Mouse (Mus musculus) hindbrain, embryonic 13.5 days (tissue): ENCODE results near the gene Pcsk4. TPM values are rescaled to one million over a fixed set of nuclear protein-coding genes. Genes with fewer than 3 reads are reported as not detected.
A peak's percentile ranks its signal among the peaks of the same experiment; 100 is the strongest.

ENCODE experiments used
- ATAC-seq: fragments of 200-750 bp; cut with Nextera tagmentation; 2 replicates; pipeline ENCODE4 v1.8.0; 2017; ENCODE audit warnings: moderate TSS enrichment; ENCODE audit not compliant: low FRiP score
- H3K27ac ChIP-seq: fragments of 300-500 bp; sonication (generic); 2 replicates; pipeline ENCODE4 v1.5.1; 2015; ENCODE audit warnings: inconsistent platforms, mild to moderate bottlenecking, moderate library complexity
- H3K27me3 ChIP-seq: fragments of 300-500 bp; sonication (generic); 2 replicates; pipeline ENCODE4 v1.6.1; 2015; ENCODE audit warnings: mild to moderate bottlenecking, inconsistent platforms
- H3K36me3 ChIP-seq: fragments of 300-500 bp; sonication (generic); 2 replicates; pipeline ENCODE4 v1.6.1; 2015; ENCODE audit warnings: mild to moderate bottlenecking, inconsistent platforms
- H3K4me1 ChIP-seq: fragments of 300-500 bp; sonication (generic); replicated peaks from 2 replicates; pipeline ENCODE4 v1.6.1; 2015; ENCODE audit warnings: inconsistent platforms
- H3K4me2 ChIP-seq: fragments of 300-500 bp; sonication (generic); 2 replicates; pipeline ENCODE4 v1.6.1; 2015; ENCODE audit warnings: inconsistent platforms, mild to moderate bottlenecking, moderate library complexity
- H3K4me3 ChIP-seq: fragments of 300-500 bp; sonication (generic); 2 replicates; pipeline ENCODE4 v1.5.1; 2015; ENCODE audit warnings: mild to moderate bottlenecking, inconsistent platforms
- H3K9ac ChIP-seq: fragments of 300-500 bp; sonication (generic); 2 replicates; pipeline ENCODE4 v1.6.1; 2015; ENCODE audit warnings: mild to moderate bottlenecking, inconsistent platforms
- H3K9me3 ChIP-seq: fragments of 300-500 bp; sonication (generic); 2 replicates; pipeline ENCODE4 v1.6.1; 2016; ENCODE audit warnings: inconsistent platforms
- WGBS: fragments of 180-500 bp; shearing (Covaris S2); methylation state at CpG from one replicate; pipeline ENCODE4 v1.1.7; 2015; 5-methylcytosine and 5-hydroxymethylcytosine counted together
- polyA plus RNA-seq: library from polyadenylated mRNA; unstranded; fragments of >200 nt; fragmentation: Nextera tagmentation; extraction: Ambion mirVana; gene quantifications from 2 replicates; pipeline ENCODE4 v1.2.1, GENCODE M21; 2015

Gene Pcsk4
- polyA plus RNA-seq, 1 experiment from 2014 or later = 2.5 TPM

DNA sequence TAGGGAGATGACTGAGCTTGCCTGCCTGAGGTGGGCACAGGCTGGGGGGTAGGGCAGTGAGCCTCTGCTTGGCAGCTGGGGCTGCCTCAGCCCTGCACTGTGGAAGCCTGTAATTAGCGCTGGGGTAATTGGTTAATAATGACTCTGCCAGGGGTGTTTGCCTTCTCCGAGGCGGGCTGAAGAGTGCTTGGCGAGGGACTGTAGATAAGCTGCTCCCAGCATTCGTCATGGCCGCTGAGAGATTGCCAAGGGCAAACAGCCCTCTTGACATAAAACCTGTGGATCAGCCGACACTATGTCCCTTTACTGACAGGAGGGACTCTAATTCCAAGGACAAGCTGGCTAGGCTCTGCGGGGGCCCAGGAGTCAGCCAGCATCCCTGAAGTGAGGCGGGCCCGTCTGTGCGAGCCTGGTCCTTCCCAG lies 12.9 kb downstream of the Pcsk4 start:
- Histone ChIP-seq H3K4me3 (no peak overlapping the region), H3K27me3 (peaks cover 3% of the 10 kb centered on the region; the same call in 1 of the 2 replicates), H3K9ac (peak overlapping the region; percentile 26; the same call in 1 of the 2 replicates), H3K36me3 (peaks cover 78% of the 10 kb centered on the region), H3K4me2 (no peak overlapping the region), H3K4me1 (peaks cover 78% of the 10 kb centered on the region), H3K9me3 (no peaks in the 10 kb centered on the region), H3K27ac (peak overlapping the region; percentile 45; the same call in 1 of the 2 replicates)
- ATAC-seq = peak; percentile 6; the same call in 1 of the 2 replicates
- 36% methylated on average over 11 of the region's 11 CpGs for WGBS

GRCm38 (mm10) chr10:80315315-80315714 lies 14.0 kb downstream of the Pcsk4 start:
- 52% methylated on average over 27 of the region's 27 CpGs for WGBS
- Histone ChIP-seq H3K27me3 (peaks cover 3% of the 10 kb centered on the region; the same call in 1 of the 2 replicates), H3K4me3 (no peak overlapping the region), H3K4me1 (peaks cover 78% of the 10 kb centered on the region), H3K4me2 (no peak overlapping the region), H3K9ac (peak overlapping the region; percentile 24; the same call in 1 of the 2 replicates), H3K36me3 (peaks cover 89% of the 10 kb centered on the region), H3K9me3 (no peaks in the 10 kb centered on the region), H3K27ac (peak overlapping the region; percentile 45; the same call in 1 of the 2 replicates)
- no peak for ATAC-seq

- Histone ChIP-seq H3K4me2 (no peak overlapping the region), H3K4me3 (no peak overlapping the region), H3K36me3 (peaks cover 96% of the 10 kb centered on the region), H3K4me1 (peaks cover 73% of the 10 kb centered on the region), H3K27ac (no peak overlapping the region), H3K9me3 (no peaks in the 10 kb centered on the region), H3K27me3 (peaks cover 3% of the 10 kb centered on the region; the same call in 1 of the 2 replicates), H3K9ac (peak overlapping the region; percentile 19)
- 63% methylated on average over 16 of the region's 16 CpGs for WGBS
- ATAC-seq = no peak
These were observed 14.8 kb downstream of the Pcsk4 start for GRCm38 (mm10) chr10:80314494-80315001.

GRCm38 (mm10) chr10:80313627-80314201 lies 15.6 kb downstream of the Pcsk4 start:
- Histone ChIP-seq H3K27me3 (peaks cover 3% of the 10 kb centered on the region; the same call in 1 of the 2 replicates), H3K36me3 (peaks cover 100% of the 10 kb centered on the region), H3K9ac (peak overlapping the region; percentile 19; the same call in 1 of the 2 replicates), H3K27ac (no peak overlapping the region), H3K4me2 (no peak overlapping the region), H3K4me3 (no peak overlapping the region), H3K9me3 (no peaks in the 10 kb centered on the region), H3K4me1 (peaks cover 65% of the 10 kb centered on the region)
- WGBS = 57% methylated on average over 20 of the region's 20 CpGs
- no peak for ATAC-seq

DNA sequence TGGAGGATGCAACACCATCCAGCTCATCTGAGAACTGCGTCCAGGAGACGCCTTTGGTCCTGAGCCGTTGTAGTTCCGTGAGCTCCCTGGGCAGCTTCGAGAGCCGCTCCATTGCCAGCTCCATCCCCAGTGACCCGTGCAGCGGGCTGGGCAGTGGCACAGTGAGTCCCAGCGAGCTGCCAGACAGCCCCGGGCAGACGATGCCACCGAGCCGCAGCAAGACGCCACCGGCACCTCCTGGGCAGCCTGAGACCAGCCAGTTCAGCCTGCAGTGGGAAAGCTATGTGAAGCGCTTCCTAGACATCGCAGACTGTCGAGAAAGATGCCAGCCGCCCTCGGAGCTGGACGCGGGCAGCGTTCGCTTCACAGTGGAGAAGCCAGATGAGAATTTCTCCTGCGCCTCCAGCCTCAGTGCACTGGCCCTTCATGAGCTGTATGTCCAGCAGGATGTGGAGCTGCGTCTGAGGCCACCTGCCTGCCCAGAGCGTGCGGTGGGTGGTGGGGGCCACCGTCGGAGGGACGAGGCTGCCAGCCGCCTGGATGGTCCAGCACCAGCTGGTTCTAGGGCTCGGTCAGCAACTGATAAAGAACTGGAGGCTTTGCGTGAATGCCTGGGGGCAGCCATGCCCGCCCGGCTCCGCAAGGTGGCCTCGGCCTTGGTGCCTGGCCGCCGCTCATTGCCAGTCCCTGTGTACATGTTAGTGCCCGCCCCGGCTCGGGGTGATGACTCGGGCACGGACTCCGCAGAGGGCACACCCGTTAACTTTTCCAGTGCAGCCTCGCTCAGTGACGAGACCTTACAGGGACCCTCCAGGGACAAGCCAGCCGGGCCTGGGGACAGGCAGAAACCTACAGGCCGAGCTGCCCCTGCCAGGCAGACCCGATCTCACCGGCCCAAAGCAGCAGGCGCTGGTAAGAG lies 16.5 kb downstream of the Pcsk4 start:
- peak; percentile 7; the same call in 1 of the 2 replicates for ATAC-seq

DNA sequence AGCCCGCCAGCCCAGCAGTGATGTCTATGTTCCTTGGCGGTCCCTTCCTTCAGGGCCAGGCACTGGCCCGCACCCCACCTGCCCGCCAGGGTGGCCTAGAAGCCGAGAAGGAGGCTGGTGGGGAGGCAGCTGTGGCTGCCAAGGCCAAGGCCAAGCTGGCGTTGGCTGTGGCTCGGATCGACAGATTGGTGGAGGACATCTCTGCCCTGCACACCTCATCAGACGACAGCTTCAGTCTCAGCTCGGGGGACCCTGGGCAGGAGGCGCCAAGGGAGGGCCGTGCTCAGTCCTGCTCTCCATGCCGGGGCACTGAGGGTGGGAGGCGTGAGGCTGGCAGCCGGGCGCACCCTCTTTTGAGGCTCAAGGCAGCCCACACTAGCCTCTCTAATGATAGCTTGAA lies 17.7 kb downstream of the Pcsk4 start:
- Histone ChIP-seq H3K9ac (no peak overlapping the region), H3K4me1 (peaks cover 59% of the 10 kb centered on the region), H3K27ac (no peak overlapping the region), H3K4me2 (no peak overlapping the region), H3K36me3 (peaks cover 100% of the 10 kb centered on the region), H3K4me3 (no peak overlapping the region), H3K27me3 (peaks cover 3% of the 10 kb centered on the region; the same call in 1 of the 2 replicates), H3K9me3 (no peaks in the 10 kb centered on the region)
- no peak for ATAC-seq
- WGBS = 88% methylated on average over 16 of the region's 16 CpGs

More for the DNA sequence above, 16.5 kb downstream of the Pcsk4 start:
- 0 out of 2 replicates have a peak overlapping the region, but pooled peaks have one; percentile 4 for H3K4me3 ChIP-seq
- H3K9me3 ChIP-seq = no peaks in the 10 kb centered on the region
- H3K4me2 ChIP-seq = no peak overlapping the region
- peaks cover 61% of the 10 kb centered on the region for H3K4me1 ChIP-seq
- H3K9ac ChIP-seq = 0 out of 2 replicates have a peak overlapping the region, but pooled peaks have one; percentile 5
- H3K27me3 ChIP-seq = peaks cover 3% of the 10 kb centered on the region; the same call in 1 of the 2 replicates
- no peak overlapping the region for H3K27ac ChIP-seq
- 71% methylated on average over 54 of the region's 54 CpGs for WGBS
- peaks cover 100% of the 10 kb centered on the region for H3K36me3 ChIP-seq

- 25% methylated on average over 25 of the region's 25 CpGs for WGBS
These were observed 24.4 kb downstream of the Pcsk4 start for GRCm38 (mm10) chr10:80304862-80305261.

GRCm38 (mm10) chr10:80304458-80304857 lies 24.8 kb downstream of the Pcsk4 start:
- H3K9ac ChIP-seq = peak overlapping the region; percentile 58
- H3K9me3 ChIP-seq = no peaks in the 10 kb centered on the region
- no peak overlapping the region for H3K27ac ChIP-seq
- no peak for ATAC-seq
- H3K4me3 ChIP-seq = peak overlapping the region; percentile 15
- 32% methylated on average over 12 of the region's 12 CpGs for WGBS
- H3K4me2 ChIP-seq = peak overlapping the region; percentile 46
- peaks cover 76% of the 10 kb centered on the region for H3K36me3 ChIP-seq
- H3K27me3 ChIP-seq = no peaks in the 10 kb centered on the region
- peaks cover 78% of the 10 kb centered on the region for H3K4me1 ChIP-seq

More at GRCm38 (mm10) chr10:80304862-80305261, 24.4 kb downstream of the Pcsk4 start:
- H3K27me3 ChIP-seq = no peaks in the 10 kb centered on the region
- H3K4me1 ChIP-seq = peaks cover 75% of the 10 kb centered on the region
- no peaks in the 10 kb centered on the region for H3K9me3 ChIP-seq
- peak overlapping the region; percentile 46 for H3K4me2 ChIP-seq
- peak overlapping the region; percentile 58 for H3K9ac ChIP-seq
- H3K36me3 ChIP-seq = peaks cover 80% of the 10 kb centered on the region
- H3K27ac ChIP-seq = no peak overlapping the region
- no peak for ATAC-seq
- peak overlapping the region; percentile 15 for H3K4me3 ChIP-seq

DNA sequence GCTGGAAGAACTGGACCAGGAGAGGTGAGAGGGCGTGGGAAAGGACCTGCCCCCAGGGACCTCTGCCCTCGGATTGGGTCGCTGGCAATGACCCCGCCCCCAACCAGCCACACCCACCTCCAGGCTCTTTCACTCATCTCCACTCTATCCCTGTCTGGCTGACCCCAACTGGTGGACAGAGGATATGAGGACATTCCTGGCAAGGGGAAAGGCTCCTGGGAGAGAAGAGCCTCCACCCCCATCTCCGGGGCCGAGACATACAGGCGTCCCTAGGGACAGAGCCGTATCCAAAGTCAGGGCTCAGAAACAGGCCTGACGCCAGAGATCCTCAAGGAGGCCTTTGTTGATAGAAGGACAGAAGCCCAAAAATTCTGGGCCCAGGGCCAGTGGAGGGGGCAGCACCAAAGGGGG lies 26.8 kb downstream of the Pcsk4 start:
- no peak; the same call in 1 of the 2 replicates for ATAC-seq
- H3K4me1 ChIP-seq = peaks cover 86% of the 10 kb centered on the region
- H3K4me2 ChIP-seq = peak overlapping the region; percentile 98
- H3K27ac ChIP-seq = peak overlapping the region; percentile 97
- H3K36me3 ChIP-seq = peaks cover 56% of the 10 kb centered on the region
- whole genome bisulfite sequencing = 6% methylated on average over 9 of the region's 9 CpGs
- no peaks in the 10 kb centered on the region for H3K9me3 ChIP-seq
- no peaks in the 10 kb centered on the region for H3K27me3 ChIP-seq
- H3K4me3 ChIP-seq = peak overlapping the region; percentile 69
- peak overlapping the region; percentile 99 for H3K9ac ChIP-seq

DNA sequence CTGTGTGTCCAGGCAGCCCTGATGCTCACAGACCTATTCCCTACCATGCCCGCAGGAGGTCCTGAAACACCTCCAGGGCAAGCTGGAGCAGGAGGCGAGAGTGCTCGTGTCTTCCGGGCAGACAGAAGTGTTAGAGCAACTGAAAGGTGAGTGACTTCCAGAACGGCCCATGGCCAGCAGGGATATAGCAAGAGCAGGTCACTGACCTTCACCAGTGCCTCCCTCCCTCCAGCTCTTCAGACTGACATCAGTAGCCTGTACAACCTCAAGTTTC lies 27.3 kb downstream of the Pcsk4 start:
- WGBS = 44% methylated on average over 5 of the region's 5 CpGs
- Histone ChIP-seq H3K9ac (peak overlapping the region; percentile 99), H3K27me3 (no peaks in the 10 kb centered on the region), H3K4me2 (peak overlapping the region; percentile 98), H3K27ac (peak overlapping the region; percentile 97), H3K4me3 (peak overlapping the region; percentile 69), H3K4me1 (peaks cover 86% of the 10 kb centered on the region), H3K36me3 (peaks cover 52% of the 10 kb centered on the region), H3K9me3 (no peaks in the 10 kb centered on the region)
- ATAC-seq = no peak

DNA sequence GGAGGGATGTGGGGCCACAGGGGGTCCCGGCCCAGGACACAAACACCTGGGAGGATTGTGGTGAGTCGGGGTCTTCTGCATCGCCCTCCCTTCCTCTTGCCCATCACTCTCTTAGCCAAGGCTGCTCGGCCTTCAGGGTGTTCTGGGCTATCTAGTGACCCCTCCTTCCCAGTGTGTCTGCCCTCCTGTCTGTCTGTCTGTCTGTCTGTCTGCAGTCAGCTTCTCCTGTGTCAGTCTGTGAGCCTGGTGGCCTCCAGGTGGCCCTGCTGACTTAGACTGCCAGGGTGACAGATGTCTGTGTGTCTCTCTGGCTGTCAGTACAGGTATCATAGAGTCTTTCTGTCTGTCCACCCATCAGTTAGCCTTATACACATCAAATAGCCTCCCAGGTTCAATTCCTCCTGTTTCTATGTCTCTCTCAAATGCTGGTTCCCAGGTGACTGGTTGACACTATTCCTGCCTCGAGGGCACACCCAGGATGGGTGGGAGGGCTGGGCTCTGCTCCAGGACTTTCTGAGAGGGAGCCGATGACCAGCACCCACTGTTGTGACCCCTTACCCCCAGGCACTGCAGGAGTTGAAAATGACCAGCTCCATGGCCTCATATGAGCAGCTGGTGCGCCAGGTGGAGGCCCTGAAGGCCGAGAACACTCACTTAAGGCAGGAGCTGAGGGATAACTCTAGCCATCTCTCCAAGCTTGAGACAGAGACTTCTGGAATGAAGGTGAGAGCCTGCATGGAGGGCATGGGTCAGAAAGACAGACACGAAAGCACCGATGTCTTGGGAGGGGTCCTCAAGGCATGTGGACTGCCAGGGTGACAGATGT lies 27.8 kb downstream of the Pcsk4 start:
- no peaks in the 10 kb centered on the region for H3K9me3 ChIP-seq
- H3K9ac ChIP-seq = peak overlapping the region; percentile 99
- H3K27ac ChIP-seq = peak overlapping the region; percentile 97
- H3K4me3 ChIP-seq = peak overlapping the region; percentile 69
- peak overlapping the region; percentile 98 for H3K4me2 ChIP-seq
- peak; percentile 15; the same call in 1 of the 2 replicates for ATAC-seq
- WGBS = 55% methylated on average over 10 of the region's 10 CpGs
- H3K36me3 ChIP-seq = peaks cover 46% of the 10 kb centered on the region
- H3K4me1 ChIP-seq = peaks cover 89% of the 10 kb centered on the region
- no peaks in the 10 kb centered on the region for H3K27me3 ChIP-seq
